In the genomic region with DNA sequence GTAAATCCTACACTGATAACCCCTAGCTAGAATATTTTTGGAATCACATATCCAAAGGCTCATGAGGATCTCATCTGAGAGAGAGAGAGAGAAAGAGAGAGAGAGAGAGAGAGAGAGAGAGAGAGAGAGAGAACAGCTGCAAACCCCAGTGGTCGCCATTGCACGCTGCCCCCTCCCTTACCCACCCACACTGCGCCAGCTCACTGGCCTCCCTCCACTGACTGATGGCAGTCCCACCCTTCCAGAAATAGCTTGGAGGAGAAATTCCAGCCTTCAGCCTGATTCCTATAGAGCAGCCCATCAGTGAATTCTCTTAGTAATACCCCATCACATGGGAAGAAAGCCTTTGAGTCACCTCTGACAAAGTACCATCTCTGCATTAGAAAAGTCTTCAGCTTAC, we compare ENCODE assay signal across 31 mouse cellular contexts.
DNase-seq lines count a peak whose midpoint lies in the region; ATAC-seq lines count a peak whose summit lies in the region.
"Had no signal": no experiment of that assay in that cellular context is flagged by ENCODE, and none has a peak within 500 bp of the region (broad histone marks: within the 10 kb centered on the region; RNA-seq: fewer than 3 reads in every experiment).

No protein-coding gene starts in this region.

- peak overlapping the region; percentile 60 for H3K27ac ChIP-seq in heart, embryonic 10.5 days
- H3K27ac ChIP-seq in heart, embryonic 13.5 days (replicated peaks), result peak overlapping the region; percentile 56
- peak overlapping the region; percentile 33; the same call in 1 of the 2 replicates for H3K27ac ChIP-seq in heart, embryonic 16.5 days (ENCODE audit: low read length)
- H3K27ac ChIP-seq: embryonic facial prominence, embryonic 15.5 days; gastrocnemius, adult 2 months; heart, adult 2 months; hindbrain, embryonic 10.5 days; hindbrain, embryonic 13.5 days; intestine, embryonic 15.5 days; kidney, embryonic 15.5 days had no signal

- no peaks in the 10 kb centered on the region for H3K9me3 ChIP-seq in heart, embryonic 10.5 days
- no peaks in the 10 kb centered on the region for H3K9me3 ChIP-seq in heart, embryonic 13.5 days
- no peaks in the 10 kb centered on the region for H3K9me3 ChIP-seq in heart, embryonic 16.5 days (replicated peaks; ENCODE audit: control insufficient read depth, low read length)
- H3K9me3 ChIP-seq: embryonic facial prominence, embryonic 15.5 days; G1E; hindbrain, embryonic 10.5 days; hindbrain, embryonic 13.5 days; intestine, embryonic 15.5 days; kidney, embryonic 15.5 days had no signal

- peaks cover 21% of the 10 kb centered on the region for H3K4me1 ChIP-seq in heart, embryonic 10.5 days
- H3K4me1 ChIP-seq in heart, embryonic 13.5 days, result peaks cover 22% of the 10 kb centered on the region
- peaks cover 13% of the 10 kb centered on the region for H3K4me1 ChIP-seq in heart, embryonic 16.5 days (ENCODE audit: control insufficient read depth, insufficient read depth, low read length)
- H3K4me1 ChIP-seq: embryonic facial prominence, embryonic 15.5 days; hindbrain, embryonic 10.5 days; hindbrain, embryonic 13.5 days; intestine, embryonic 15.5 days; kidney, embryonic 15.5 days had no signal

- no peak for ATAC-seq in heart, embryonic 13.5 days (ENCODE audit: extremely low read depth, insufficient number of reproducible peaks, low FRiP score, low TSS enrichment)
- peak; percentile 70; the same call in 1 of the 2 replicates for ATAC-seq in heart, embryonic 16.5 days (replicated peaks; ENCODE audit: extremely low read depth, insufficient read depth, low FRiP score)
- ATAC-seq: forebrain, embryonic 14.5 days; forebrain, postnatal 0 days; hindbrain, embryonic 16.5 days; intestine, embryonic 15.5 days; Patski had no signal

- no peak overlapping the region for H3K4me3 ChIP-seq in heart, embryonic 10.5 days
- no peak overlapping the region for H3K4me3 ChIP-seq in heart, embryonic 13.5 days
- H3K4me3 ChIP-seq in heart, embryonic 16.5 days (ENCODE audit: low read length), result no peak overlapping the region
- H3K4me3 ChIP-seq: embryonic facial prominence, embryonic 15.5 days; gastrocnemius, adult 2 months; heart, adult 2 months; hindbrain, embryonic 10.5 days; hindbrain, embryonic 13.5 days; intestine, embryonic 15.5 days; kidney, embryonic 15.5 days had no signal

- H3K36me3 ChIP-seq in heart, embryonic 10.5 days, result no peaks in the 10 kb centered on the region
- 0 out of 2 replicates have a peak, but pooled peaks cover 4% of the 10 kb centered on the region for H3K36me3 ChIP-seq in heart, embryonic 13.5 days
- no peaks in the 10 kb centered on the region for H3K36me3 ChIP-seq in heart, embryonic 16.5 days (ENCODE audit: control insufficient read depth, insufficient read depth)
- H3K36me3 ChIP-seq: embryonic facial prominence, embryonic 15.5 days; hindbrain, embryonic 10.5 days; hindbrain, embryonic 13.5 days; intestine, embryonic 15.5 days had no signal

- DNase-seq in heart, embryonic 10.5 days (ENCODE audit: low spot score), result no peak
- DNase-seq in heart, adult 11 months, result no peak
- DNase-seq in heart, adult 18-20 months, result no peak
- no peak for DNase-seq in heart, postnatal 14 days
- peak; percentile 25 for DNase-seq in brain, adult 2 months (ENCODE audit: low read depth, low spot score)
- no peak for DNase-seq in ovary, adult 18-20 months (ENCODE audit: low spot score)
- DNase-seq: adrenal gland, postnatal 10 days; adrenal gland, postnatal 36 days; cerebellum, adult 11 months; cerebellum, adult 2 months; cerebellum, adult 9-11 months; cerebellum, postnatal 25 days; embryo, embryonic 11 days; forebrain, postnatal 0 days; gastrocnemius, adult 2 months; gastrocnemius, postnatal 14 days; heart, adult 2 months; kidney, adult 11 months; kidney, adult 8-10 months had no signal

- WGBS in heart, embryonic 10.5 days, result 76% methylated on average over 3 of the region's 3 CpGs
- 34% methylated on average over 3 of the region's 3 CpGs for WGBS in heart, embryonic 13.5 days
- 43% methylated on average over 3 of the region's 3 CpGs for WGBS in heart, embryonic 16.5 days

- no peak overlapping the region for H3K9ac ChIP-seq in heart, embryonic 13.5 days
- H3K9ac ChIP-seq in heart, embryonic 16.5 days (ENCODE audit: low read length), result no peak overlapping the region
- H3K9ac ChIP-seq: embryonic facial prominence, embryonic 15.5 days; forebrain, postnatal 0 days; hindbrain, embryonic 13.5 days; intestine, embryonic 15.5 days; kidney, embryonic 15.5 days had no signal

- no peak overlapping the region for H3K4me2 ChIP-seq in heart, embryonic 13.5 days
- H3K4me2 ChIP-seq in heart, embryonic 16.5 days (ENCODE audit: low read depth, low read length), result peak overlapping the region; percentile 0; the same call in 1 of the 2 replicates
- H3K4me2 ChIP-seq: embryonic facial prominence, embryonic 15.5 days; hindbrain, embryonic 13.5 days; intestine, embryonic 15.5 days; kidney, embryonic 15.5 days had no signal

- H3K27me3 ChIP-seq in heart, embryonic 10.5 days (ENCODE audit: insufficient read depth, poor library complexity, severe bottlenecking), result no peaks in the 10 kb centered on the region
- H3K27me3 ChIP-seq in heart, embryonic 13.5 days (replicated peaks), result no peaks in the 10 kb centered on the region
- H3K27me3 ChIP-seq in heart, embryonic 16.5 days (ENCODE audit: control insufficient read depth, insufficient read depth, low read length), result no peaks in the 10 kb centered on the region
- H3K27me3 ChIP-seq: CH12.LX; embryonic facial prominence, embryonic 15.5 days; hindbrain, embryonic 13.5 days; intestine, embryonic 15.5 days; kidney, embryonic 15.5 days; Patski had no signal

- intact Hi-C loops in heart, postnatal 14 days (cut with DNase I), result no loop called here
